11 mouse cellular contexts compared by ENCODE assay signal in genomic region chr16:34935514-34936338, GRCm38 (mm10).
DNase-seq lines count a peak whose midpoint lies in the region; ATAC-seq and TF ChIP-seq lines count a peak whose summit lies in the region.
"Had no signal": no experiment of that assay in that cellular context is flagged by ENCODE, and none has a peak within 500 bp of the region (broad histone marks: within the 10 kb centered on the region; RNA-seq: fewer than 3 reads in every experiment).

No protein-coding gene starts in this region.

- TF ChIP-seq CTCF in liver, postnatal 0 days (IDR thresholded peaks at IDR 0.05; ENCODE audit: low read depth): no peak

- no peaks in the 10 kb centered on the region for H3K9me3 ChIP-seq in forebrain, embryonic 12.5 days
- H3K9me3 ChIP-seq in forebrain, embryonic 16.5 days (ENCODE audit: control insufficient read depth, low read length): no peaks in the 10 kb centered on the region
- H3K9me3 ChIP-seq in liver, postnatal 0 days (ENCODE audit: low read length): no peaks in the 10 kb centered on the region
- H3K9me3 ChIP-seq in embryonic facial prominence, embryonic 14.5 days (ENCODE audit: control insufficient read depth, low read length): no peaks in the 10 kb centered on the region
- no peaks in the 10 kb centered on the region for H3K9me3 ChIP-seq in liver, embryonic 13.5 days (replicated peaks)
- H3K9me3 ChIP-seq: hindbrain, embryonic 15.5 days had no signal

- H3K4me1 ChIP-seq in forebrain, embryonic 12.5 days: peaks cover 23% of the 10 kb centered on the region
- H3K4me1 ChIP-seq in forebrain, embryonic 16.5 days (replicated peaks; ENCODE audit: control insufficient read depth, insufficient read depth, low read length): no peaks in the 10 kb centered on the region
- H3K4me1 ChIP-seq in liver, postnatal 0 days (ENCODE audit: insufficient read depth): peaks cover 11% of the 10 kb centered on the region; the same call in 1 of the 2 replicates
- peaks cover 34% of the 10 kb centered on the region for H3K4me1 ChIP-seq in embryonic facial prominence, embryonic 14.5 days (ENCODE audit: control insufficient read depth, insufficient read depth, low read length)
- H3K4me1 ChIP-seq in liver, embryonic 13.5 days (replicated peaks): peaks cover 70% of the 10 kb centered on the region
- H3K4me1 ChIP-seq: hindbrain, embryonic 15.5 days had no signal

- H3K27ac ChIP-seq in forebrain, embryonic 12.5 days: 0 out of 2 replicates have a peak overlapping the region, but pooled peaks have one; percentile 15
- H3K27ac ChIP-seq in forebrain, embryonic 16.5 days (ENCODE audit: low read length): no peak overlapping the region
- no peak overlapping the region for H3K27ac ChIP-seq in liver, postnatal 0 days (ENCODE audit: low read depth)
- peak overlapping the region; percentile 85 for H3K27ac ChIP-seq in embryonic facial prominence, embryonic 14.5 days (replicated peaks; ENCODE audit: low read depth, low read length)
- peak overlapping the region; percentile 55 for H3K27ac ChIP-seq in liver, embryonic 13.5 days
- H3K27ac ChIP-seq: hindbrain, embryonic 15.5 days had no signal

- 51% methylated on average over 9 of the region's 9 CpGs for WGBS in forebrain, embryonic 12.5 days
- WGBS in forebrain, embryonic 16.5 days: 54% methylated on average over 9 of the region's 9 CpGs
- WGBS in liver, postnatal 0 days (ENCODE audit: insufficient replicate concordance): 75% methylated on average over 9 of the region's 9 CpGs
- 27% methylated on average over 9 of the region's 9 CpGs for WGBS in embryonic facial prominence, embryonic 14.5 days
- 63% methylated on average over 9 of the region's 9 CpGs for WGBS in liver, embryonic 13.5 days (ENCODE audit: insufficient replicate concordance)

- H3K9ac ChIP-seq in forebrain, embryonic 12.5 days: no peak overlapping the region
- no peak overlapping the region for H3K9ac ChIP-seq in forebrain, embryonic 16.5 days (replicated peaks; ENCODE audit: low read depth, low read length)
- H3K9ac ChIP-seq in liver, postnatal 0 days (replicated peaks): no peak overlapping the region
- no peak overlapping the region for H3K9ac ChIP-seq in embryonic facial prominence, embryonic 14.5 days (ENCODE audit: low read depth, low read length)
- H3K9ac ChIP-seq in liver, embryonic 13.5 days: no peak overlapping the region
- H3K9ac ChIP-seq: hindbrain, embryonic 15.5 days had no signal

- H3K36me3 ChIP-seq in forebrain, embryonic 12.5 days (replicated peaks): no peaks in the 10 kb centered on the region
- H3K36me3 ChIP-seq in forebrain, embryonic 16.5 days (ENCODE audit: control insufficient read depth, insufficient read depth): no peaks in the 10 kb centered on the region
- no peaks in the 10 kb centered on the region for H3K36me3 ChIP-seq in liver, postnatal 0 days (replicated peaks; ENCODE audit: insufficient read depth, low read length)
- H3K36me3 ChIP-seq in embryonic facial prominence, embryonic 14.5 days (ENCODE audit: control insufficient read depth, insufficient read depth, low read length): no peaks in the 10 kb centered on the region
- H3K36me3 ChIP-seq in liver, embryonic 13.5 days: no peaks in the 10 kb centered on the region
- H3K36me3 ChIP-seq: hindbrain, embryonic 15.5 days had no signal

- H3K27me3 ChIP-seq in forebrain, embryonic 12.5 days: no peaks in the 10 kb centered on the region
- no peaks in the 10 kb centered on the region for H3K27me3 ChIP-seq in forebrain, embryonic 16.5 days (replicated peaks; ENCODE audit: control insufficient read depth, insufficient read depth, low read length)
- no peaks in the 10 kb centered on the region for H3K27me3 ChIP-seq in liver, postnatal 0 days (ENCODE audit: insufficient read depth, low read length)
- H3K27me3 ChIP-seq in embryonic facial prominence, embryonic 14.5 days (replicated peaks; ENCODE audit: control insufficient read depth, insufficient read depth, low read length): no peaks in the 10 kb centered on the region
- H3K27me3 ChIP-seq in liver, embryonic 13.5 days: no peaks in the 10 kb centered on the region
- H3K27me3 ChIP-seq: hindbrain, embryonic 15.5 days had no signal

- no peak overlapping the region for H3K4me2 ChIP-seq in forebrain, embryonic 12.5 days
- H3K4me2 ChIP-seq in forebrain, embryonic 16.5 days (ENCODE audit: low read length): no peak overlapping the region
- no peak overlapping the region for H3K4me2 ChIP-seq in liver, postnatal 0 days (ENCODE audit: low read depth, low read length)
- no peak overlapping the region for H3K4me2 ChIP-seq in embryonic facial prominence, embryonic 14.5 days (ENCODE audit: low read depth, low read length)
- H3K4me2 ChIP-seq in liver, embryonic 13.5 days: no peak overlapping the region
- H3K4me2 ChIP-seq: hindbrain, embryonic 15.5 days had no signal

- no peak for TF ChIP-seq EP300 in liver, postnatal 0 days (IDR thresholded peaks at IDR 0.05; ENCODE audit: low read depth)

- no peak for ATAC-seq in forebrain, embryonic 12.5 days (ENCODE audit: low FRiP score)
- no peak for ATAC-seq in forebrain, embryonic 16.5 days
- ATAC-seq in liver, postnatal 0 days: no peak
- ATAC-seq in embryonic facial prominence, embryonic 14.5 days (ENCODE audit: low read depth): peak; percentile 90
- ATAC-seq in liver, embryonic 13.5 days (ENCODE audit: low read depth): no peak
- ATAC-seq: activated CD4-positive, CD25-positive, alpha-beta regulatory T cell, adult 4 months had no signal

- H3K4me3 ChIP-seq in forebrain, embryonic 12.5 days (replicated peaks): no peak overlapping the region
- H3K4me3 ChIP-seq in forebrain, embryonic 16.5 days (replicated peaks; ENCODE audit: low read length): no peak overlapping the region
- H3K4me3 ChIP-seq in liver, postnatal 0 days (ENCODE audit: low read depth, low read length): no peak overlapping the region
- H3K4me3 ChIP-seq in embryonic facial prominence, embryonic 14.5 days (ENCODE audit: low read depth, low read length): no peak overlapping the region
- H3K4me3 ChIP-seq in liver, embryonic 13.5 days (replicated peaks): no peak overlapping the region
- H3K4me3 ChIP-seq: hindbrain, embryonic 15.5 days had no signal

- DNase-seq in liver: peak; percentile 36
- DNase-seq in liver, postnatal 0 days: no peak
- DNase-seq in embryonic facial prominence, embryonic 14.5 days (ENCODE audit: low spot score): peak; percentile 94
- no peak for DNase-seq in liver, embryonic 13.5 days
- no peak for DNase-seq in right cerebral cortex, adult 18-20 months
- DNase-seq in cerebellum, postnatal 36 days: no peak
- DNase-seq: lung, adult 2 months had no signal

Comparison
In these comparisons a context has a peak if more than half of its experiments do, and no peak if none do; other contexts are left out.
1. H3K27ac ChIP-seq: peak in forebrain, embryonic 12.5 days (single experiment), embryonic facial prominence, embryonic 14.5 days (single experiment) and liver, embryonic 13.5 days (single experiment); none in forebrain, embryonic 16.5 days (single experiment) and liver, postnatal 0 days (single experiment).
2. DNase-seq: peak in liver (single experiment) and embryonic facial prominence, embryonic 14.5 days (single experiment); none in liver, postnatal 0 days (single experiment), liver, embryonic 13.5 days (single experiment), right cerebral cortex, adult 18-20 months (single experiment) and cerebellum, postnatal 36 days (0 of 2).